Mouse (Mus musculus) heart, embryonic 14.5 days (tissue): ENCODE data around the gene Rps12. TPM values are rescaled to one million over a fixed set of nuclear protein-coding genes. Genes with fewer than 3 reads are reported as not detected.
A peak's percentile ranks its signal among the peaks of the same experiment; 100 is the strongest.

Source experiments
- ATAC-seq: fragments of 200-750 bp; cut with Nextera tagmentation; 2 replicates; pipeline ENCODE4 v1.8.0; 2017; ENCODE audit warnings: low read depth, moderate TSS enrichment; ENCODE audit not compliant: insufficient number of reproducible peaks, insufficient read depth, low FRiP score
- H3K27ac ChIP-seq, 2 experiments: fragments of 200-500 bp in 1 of 2; fragments of 300-500 bp in 1 of 2; sonication (generic) in 1 of 2; replicated peaks in 1 of 2; 2 replicates each; pipeline ENCODE4 v1.5.1; 2012 to 2014; ENCODE audit warnings: low read depth in 2 of 2, low read length in 2 of 2, control low read depth in 1 of 2, mild to moderate bottlenecking in 1 of 2, mixed read lengths in 1 of 2; ENCODE audit not compliant: control insufficient read depth in 1 of 2, insufficient read depth in 1 of 2
- H3K27me3 ChIP-seq: fragments of 300-500 bp; sonication (generic); 2 replicates; pipeline ENCODE4 v1.6.1; 2014; ENCODE audit warnings: mild to moderate bottlenecking, low read length, control low read depth; ENCODE audit not compliant: control insufficient read depth, insufficient read depth
- H3K36me3 ChIP-seq: fragments of 300-500 bp; sonication (generic); 2 replicates; pipeline ENCODE4 v1.6.1; 2014; ENCODE audit warnings: mild to moderate bottlenecking, control low read depth, low read length, mixed read lengths; ENCODE audit not compliant: control insufficient read depth, insufficient read depth
- H3K4me1 ChIP-seq, 2 experiments: fragments of 200-500 bp in 1 of 2; fragments of 300-500 bp in 1 of 2; sonication (generic) in 1 of 2; 2 replicates each; pipeline ENCODE4 v1.6.1; 2012 to 2014; ENCODE audit warnings: low read length in 2 of 2, control low read depth in 1 of 2, mixed read lengths in 1 of 2; ENCODE audit not compliant: control insufficient read depth in 2 of 2, insufficient read depth in 2 of 2
- H3K4me2 ChIP-seq: fragments of 300-500 bp; sonication (generic); 2 replicates; pipeline ENCODE4 v1.6.1; 2014; ENCODE audit warnings: mild to moderate bottlenecking, low read length
- H3K4me3 ChIP-seq, 2 experiments: fragments of 200-500 bp in 1 of 2; fragments of 300-500 bp in 1 of 2; sonication (generic) in 1 of 2; 2 replicates each; pipeline ENCODE4 v1.5.1; 2012 to 2014; ENCODE audit warnings: low read length in 2 of 2, mild to moderate bottlenecking in 2 of 2, control low read depth in 1 of 2, low read depth in 1 of 2, moderate library complexity in 1 of 2; ENCODE audit not compliant: control insufficient read depth in 1 of 2, insufficient read depth in 1 of 2
- H3K9ac ChIP-seq: fragments of 300-500 bp; sonication (generic); 2 replicates; pipeline ENCODE4 v1.6.1; 2014; ENCODE audit warnings: mild to moderate bottlenecking, low read length
- H3K9me3 ChIP-seq: fragments of 300-500 bp; sonication (generic); 2 replicates; pipeline ENCODE4 v1.6.1; 2016; ENCODE audit warnings: low read length, control low read depth; ENCODE audit not compliant: control insufficient read depth
- WGBS: fragments of 180-500 bp; shearing (Covaris S2); extraction: QIAGEN DNeasy Blood & Tissue Kit; methylation state at CpG from one replicate; pipeline ENCODE4 v1.1.7; 2014; 5-methylcytosine and 5-hydroxymethylcytosine counted together
- polyA plus RNA-seq: library from polyadenylated mRNA; unstranded; fragments of >200 nt; fragmentation: Nextera tagmentation; extraction: Ambion mirVana; gene quantifications from 2 replicates; pipeline ENCODE4 v1.2.1, GENCODE M21; 2014

Rps12 gene
- 113 and 122 TPM in 2 replicates for polyA plus RNA-seq

- WGBS = under 1% methylated on average over 51 of the region's 51 CpGs
- H3K9me3 ChIP-seq = no peaks in the 10 kb centered on the region
- H3K4me3 ChIP-seq = peak within 1 kb of the TSS; percentile 78 to 95
- H3K27me3 ChIP-seq = no peaks in the 10 kb centered on the region
- peaks cover 3 to 19% of the 10 kb centered on the region in 2 experiments for H3K4me1 ChIP-seq
- H3K9ac ChIP-seq = peak within 1 kb of the TSS; percentile 96
- peak within 1 kb of the TSS; percentile 74 to 96 for H3K27ac ChIP-seq
- H3K4me2 ChIP-seq = peak within 1 kb of the TSS; percentile 79
- H3K36me3 ChIP-seq = peaks cover 36% of the 10 kb centered on the region
- ATAC-seq = peak; percentile 96
Observed at GRCm38 (mm10) chr10:23787062-23787821, at the start of gene Rps12. Gene Rps12, minus strand, starts transcription at chr10:23787275.

- Histone ChIP-seq H3K27ac (no peak overlapping the region), H3K4me3 (no peak overlapping the region), H3K4me2 (no peak overlapping the region), H3K4me1 (no peaks in the 10 kb centered on the region), H3K9me3 (no peaks in the 10 kb centered on the region), H3K36me3 (no peaks in the 10 kb centered on the region), H3K27me3 (no peaks in the 10 kb centered on the region), H3K9ac (no peak overlapping the region)
- WGBS = 51% methylated on average over 9 of the region's 9 CpGs
- no peak for ATAC-seq
Observed at GRCm38 (mm10) chr10:23836003-23836964, 49.2 kb upstream of the Rps12 start.

GRCm38 (mm10) chr10:23826516-23826915 is 39.4 kb upstream of the Rps12 start:
- no peaks in the 10 kb centered on the region for H3K4me1 ChIP-seq
- peaks cover 53% of the 10 kb centered on the region for H3K36me3 ChIP-seq
- no peaks in the 10 kb centered on the region for H3K9me3 ChIP-seq
- no peak overlapping the region for H3K4me2 ChIP-seq
- H3K27ac ChIP-seq = no peak overlapping the region
- WGBS = 83% methylated on average over 7 of the region's 7 CpGs
- no peak for ATAC-seq
- no peaks in the 10 kb centered on the region for H3K27me3 ChIP-seq
- no peak overlapping the region for H3K4me3 ChIP-seq
- H3K9ac ChIP-seq = no peak overlapping the region

DNA sequence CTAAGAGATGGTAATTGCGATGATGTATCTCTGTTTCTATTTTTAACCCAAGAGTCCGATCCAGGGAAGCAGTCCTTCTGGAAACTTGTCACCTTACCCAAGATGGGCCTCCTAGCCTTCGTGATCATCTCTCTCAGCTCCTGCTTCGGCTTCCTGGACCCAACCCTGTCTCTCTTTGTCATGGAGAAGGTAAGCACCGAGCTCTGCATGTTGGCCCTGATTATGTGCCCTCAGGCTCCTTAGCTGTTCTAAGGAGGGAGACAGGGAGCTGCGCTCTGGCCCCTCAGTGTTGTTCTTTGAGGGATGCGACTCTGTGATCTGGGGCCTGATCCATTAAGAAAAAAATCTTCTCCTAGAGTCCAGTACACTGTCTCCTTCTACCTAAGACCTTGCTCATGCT is 29.2 kb upstream of the Rps12 start:
- H3K9me3 ChIP-seq = no peaks in the 10 kb centered on the region
- H3K4me2 ChIP-seq = no peak overlapping the region
- no peak overlapping the region for H3K9ac ChIP-seq
- H3K27me3 ChIP-seq = no peaks in the 10 kb centered on the region
- WGBS = 61% methylated on average over 7 of the region's 7 CpGs
- no peak overlapping the region for H3K27ac ChIP-seq
- H3K36me3 ChIP-seq = peaks cover 18% of the 10 kb centered on the region
- H3K4me3 ChIP-seq = no peak overlapping the region
- ATAC-seq = 0 out of 2 replicates have a peak, but pooled peaks have one; percentile 13
- H3K4me1 ChIP-seq = no peaks in the 10 kb centered on the region; a peak in 1 of 4 replicates

- Histone ChIP-seq H3K36me3 (peaks cover 14% of the 10 kb centered on the region; the same call in 1 of the 2 replicates), H3K9me3 (no peaks in the 10 kb centered on the region), H3K27me3 (no peaks in the 10 kb centered on the region), H3K4me2 (no peak overlapping the region), H3K27ac (no peak overlapping the region), H3K4me3 (no peak overlapping the region), H3K4me1 (no peaks in the 10 kb centered on the region; a peak in 1 of 4 replicates), H3K9ac (no peak overlapping the region)
- no peak for ATAC-seq
- 59% methylated on average over 1 of the region's 1 CpGs for WGBS
Observed at GRCm38 (mm10) chr10:23815168-23815567, 28.1 kb upstream of the Rps12 start.

- Histone ChIP-seq H3K27me3 (no peaks in the 10 kb centered on the region), H3K4me2 (no peak overlapping the region), H3K4me3 (no peak overlapping the region), H3K36me3 (peaks cover 10% of the 10 kb centered on the region; the same call in 1 of the 2 replicates), H3K9ac (no peak overlapping the region), H3K9me3 (no peaks in the 10 kb centered on the region), H3K4me1 (no peaks in the 10 kb centered on the region; a peak in 1 of 4 replicates), H3K27ac (no peak overlapping the region)
- no peak for ATAC-seq
- 58% methylated on average over 11 of the region's 11 CpGs for WGBS
Observed at GRCm38 (mm10) chr10:23812852-23813766, 26.0 kb upstream of the Rps12 start.

DNA sequence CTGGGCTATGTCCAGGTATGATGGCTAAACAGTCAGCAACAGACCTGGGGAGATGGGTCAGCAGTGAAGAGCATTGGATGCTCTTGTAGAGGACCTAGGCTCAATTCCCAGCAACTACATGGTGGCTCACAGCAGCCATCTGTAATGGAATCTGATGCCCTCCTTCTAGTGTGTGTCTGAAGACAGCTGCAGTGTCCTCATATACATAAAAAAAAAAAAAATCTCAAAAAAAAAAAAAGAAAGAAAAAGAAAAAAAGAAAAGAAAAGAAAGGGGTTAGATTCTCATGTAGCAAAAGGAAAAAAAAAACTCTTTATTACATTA is 25.3 kb upstream of the Rps12 start:
- Histone ChIP-seq H3K4me2 (no peak overlapping the region), H3K9me3 (no peaks in the 10 kb centered on the region), H3K9ac (no peak overlapping the region), H3K27ac (no peak overlapping the region), H3K27me3 (no peaks in the 10 kb centered on the region), H3K4me1 (no peaks in the 10 kb centered on the region; a peak in 1 of 4 replicates), H3K36me3 (peaks cover 15% of the 10 kb centered on the region; the same call in 1 of the 2 replicates), H3K4me3 (no peak overlapping the region)
- ATAC-seq = no peak
